Mouse (Mus musculus) ES-Bruce4 (cell line): Measurements from ENCODE around the gene Gm21586.
"Not testable (repeated sequence)": the region's sequence is repeated elsewhere in the genome, so short reads cannot be mapped to it uniquely, and the experiment has no call there.

ENCODE experiments used
- CTCF ChIP-seq: IDR thresholded peaks from one replicate; pipeline ENCODE4 v1.8.1; 2011; ENCODE audit warnings: low read depth, low read length
- POLR2A ChIP-seq: IDR thresholded peaks from one replicate; pipeline ENCODE4 v1.8.1; 2011; ENCODE audit warnings: low read length; ENCODE audit not compliant: insufficient read depth

- TF ChIP-seq CTCF, POLR2A: not testable (repeated sequence)
These were observed at the start of gene Gm21586 for GRCm38 (mm10) chr4:42439078-42439477.
